Mouse (Mus musculus): Measurements from ENCODE around the gene Tepp. TPM values are rescaled to one million over a fixed set of nuclear protein-coding genes. Genes with fewer than 3 reads are reported as not detected.

Gene Tepp
- polyA plus RNA-seq (2012; rRNA removed), result 0.17 and 0.40 TPM in 2 replicates

DNA sequence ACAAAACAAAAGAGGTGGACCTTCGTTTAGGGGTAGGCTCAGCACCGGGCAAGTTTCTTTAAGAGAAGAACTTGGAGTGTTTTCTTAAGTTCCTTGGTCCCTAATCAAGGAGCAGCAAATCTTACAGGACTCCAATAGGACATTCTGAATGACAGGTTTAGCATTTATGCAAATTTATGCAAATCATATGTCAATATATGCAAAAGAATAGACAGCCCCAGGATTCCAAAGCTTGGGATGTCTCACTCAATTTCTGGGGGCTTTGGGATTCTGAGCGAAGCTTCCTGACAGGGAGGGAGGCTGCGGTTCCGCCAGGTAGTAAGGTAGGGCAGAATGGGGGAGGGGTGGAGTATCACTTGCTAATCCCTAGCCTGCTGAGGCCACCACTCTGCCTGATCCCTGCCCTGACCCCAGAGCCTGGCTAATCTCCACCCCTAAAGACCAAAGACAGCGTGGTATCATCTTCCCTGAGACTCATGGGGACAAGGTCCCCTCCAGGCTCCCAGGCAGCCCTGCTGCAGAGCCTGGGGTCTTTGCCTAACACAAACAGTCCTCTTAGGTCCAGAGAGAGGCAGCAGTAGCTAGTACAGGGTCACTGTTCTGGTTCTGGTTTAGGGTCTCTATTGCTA, at the start of gene Tepp:
Gene Tepp (plus strand): TSS at position 225 of the 629 bp plus-strand sequence.
- Histone ChIP-seq H3K4me1 (ENCODE audit: control insufficient read depth, insufficient read depth, low read length) (no peaks in the 10 kb centered on the region; the same call in 1 of the 2 replicates), H3K27ac (ENCODE audit: insufficient read depth, low read length) (no peak within 1 kb of the TSS), H3K4me3 (ENCODE audit: insufficient read depth, low read length) (no peak within 1 kb of the TSS)
- no peak for TF ChIP-seq POLR2A (IDR thresholded peaks at IDR 0.05; ENCODE audit: extremely low read depth, insufficient read depth, low read length)
- TF ChIP-seq CTCF (IDR thresholded peaks at IDR 0.05; ENCODE audit: extremely low read depth, insufficient read depth, low read length), result no peak

- H3K27ac ChIP-seq (ENCODE audit: insufficient read depth, low read length), result no peak overlapping the region
- H3K4me3 ChIP-seq (ENCODE audit: insufficient read depth, low read length), result no peak overlapping the region
- TF ChIP-seq CTCF (IDR thresholded peaks at IDR 0.05; ENCODE audit: extremely low read depth, insufficient read depth, low read length) (no peak), POLR2A (IDR thresholded peaks at IDR 0.05; ENCODE audit: extremely low read depth, insufficient read depth, low read length) (no peak)
- H3K4me1 ChIP-seq (ENCODE audit: control insufficient read depth, insufficient read depth, low read length), result no peaks in the 10 kb centered on the region
These were observed 48.2 kb upstream of the Tepp start for GRCm38 (mm10) chr8:95262181-95262580.

- Histone ChIP-seq H3K4me3 (ENCODE audit: insufficient read depth, low read length) (no peak overlapping the region), H3K4me1 (ENCODE audit: control insufficient read depth, insufficient read depth, low read length) (no peaks in the 10 kb centered on the region), H3K27ac (ENCODE audit: insufficient read depth, low read length) (no peak overlapping the region)
- no peak for TF ChIP-seq CTCF (IDR thresholded peaks at IDR 0.05; ENCODE audit: extremely low read depth, insufficient read depth, low read length)
- TF ChIP-seq POLR2A (IDR thresholded peaks at IDR 0.05; ENCODE audit: extremely low read depth, insufficient read depth, low read length), result no peak
These were observed 39.9 kb upstream of the Tepp start for GRCm38 (mm10) chr8:95270501-95270900.

DNA sequence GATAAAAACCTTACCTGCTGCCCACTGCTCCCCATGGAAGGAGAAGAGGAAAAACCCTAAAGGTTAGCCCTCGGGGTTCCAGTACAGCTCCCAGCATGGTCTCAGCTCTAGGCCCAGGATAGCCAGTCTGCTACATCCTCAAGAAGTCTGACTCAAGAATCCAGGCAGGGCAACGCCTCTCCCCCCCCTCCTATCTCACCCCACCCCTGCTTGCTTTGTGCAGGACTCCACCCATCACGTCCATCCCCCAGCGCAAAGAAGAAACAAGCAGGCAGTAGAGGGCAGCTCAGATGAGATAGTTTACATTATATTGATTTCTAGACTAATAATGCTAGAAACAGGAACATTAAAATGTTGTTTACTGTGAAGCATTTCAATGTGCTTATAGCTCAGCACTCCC, 38.5 kb upstream of the Tepp start:
- TF ChIP-seq CTCF (IDR thresholded peaks at IDR 0.05; ENCODE audit: extremely low read depth, insufficient read depth, low read length) (no peak), POLR2A (IDR thresholded peaks at IDR 0.05; ENCODE audit: extremely low read depth, insufficient read depth, low read length) (no peak)
- H3K27ac ChIP-seq (ENCODE audit: insufficient read depth, low read length), result no peak overlapping the region
- no peak overlapping the region for H3K4me3 ChIP-seq (ENCODE audit: insufficient read depth, low read length)
- no peaks in the 10 kb centered on the region for H3K4me1 ChIP-seq (ENCODE audit: control insufficient read depth, insufficient read depth, low read length)

DNA sequence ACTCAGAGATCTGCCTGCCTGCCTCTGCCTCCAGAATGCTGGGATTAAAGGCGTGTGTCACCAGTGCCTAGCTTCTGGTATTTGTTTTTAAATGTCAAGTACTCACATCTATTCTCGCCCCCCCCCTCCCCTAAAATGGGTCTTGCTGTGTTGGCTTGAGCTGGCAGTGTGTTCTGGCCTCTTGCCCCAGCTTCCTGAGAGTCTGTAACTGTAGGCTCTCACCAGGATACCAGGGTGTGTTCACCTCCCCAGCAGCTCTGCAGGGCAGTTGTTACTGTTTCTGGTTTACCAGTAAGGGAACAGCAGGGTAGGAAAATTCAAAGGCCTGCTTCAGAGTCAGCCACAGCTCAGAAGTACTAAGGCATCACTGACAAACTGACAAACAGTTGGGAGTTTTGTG, 37.5 kb upstream of the Tepp start:
- Histone ChIP-seq H3K4me1 (ENCODE audit: control insufficient read depth, insufficient read depth, low read length) (no peaks in the 10 kb centered on the region), H3K27ac (ENCODE audit: insufficient read depth, low read length) (no peak overlapping the region), H3K4me3 (ENCODE audit: insufficient read depth, low read length) (no peak overlapping the region)
- TF ChIP-seq CTCF (IDR thresholded peaks at IDR 0.05; ENCODE audit: extremely low read depth, insufficient read depth, low read length), result no peak
- TF ChIP-seq POLR2A (IDR thresholded peaks at IDR 0.05; ENCODE audit: extremely low read depth, insufficient read depth, low read length), result no peak

DNA sequence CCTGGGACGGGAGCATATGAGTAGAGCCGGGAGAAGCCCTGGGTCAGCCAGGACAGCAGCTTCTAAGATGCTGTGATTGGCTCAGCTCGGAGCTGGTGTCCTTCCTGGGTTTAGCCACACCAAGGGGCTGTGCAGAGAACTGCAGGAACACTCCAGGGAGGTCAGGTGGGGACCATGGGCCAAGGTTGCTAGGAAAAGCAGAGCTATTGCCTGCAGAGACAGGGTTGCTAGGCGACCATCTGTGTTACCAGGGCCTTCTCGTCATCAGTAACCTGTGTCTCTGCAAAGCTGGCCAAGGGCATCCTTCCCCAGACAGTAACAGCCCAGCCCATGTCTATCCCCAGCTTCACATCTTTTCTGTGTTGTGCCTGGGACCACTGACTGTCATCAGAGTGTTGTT, 28.9 kb upstream of the Tepp start:
- H3K4me1 ChIP-seq (ENCODE audit: control insufficient read depth, insufficient read depth, low read length), result no peaks in the 10 kb centered on the region
- H3K4me3 ChIP-seq (ENCODE audit: insufficient read depth, low read length), result no peak overlapping the region
- H3K27ac ChIP-seq (ENCODE audit: insufficient read depth, low read length), result no peak overlapping the region
- no peak for TF ChIP-seq POLR2A (IDR thresholded peaks at IDR 0.05; ENCODE audit: extremely low read depth, insufficient read depth, low read length)
- TF ChIP-seq CTCF (IDR thresholded peaks at IDR 0.05; ENCODE audit: extremely low read depth, insufficient read depth, low read length), result no peak

DNA sequence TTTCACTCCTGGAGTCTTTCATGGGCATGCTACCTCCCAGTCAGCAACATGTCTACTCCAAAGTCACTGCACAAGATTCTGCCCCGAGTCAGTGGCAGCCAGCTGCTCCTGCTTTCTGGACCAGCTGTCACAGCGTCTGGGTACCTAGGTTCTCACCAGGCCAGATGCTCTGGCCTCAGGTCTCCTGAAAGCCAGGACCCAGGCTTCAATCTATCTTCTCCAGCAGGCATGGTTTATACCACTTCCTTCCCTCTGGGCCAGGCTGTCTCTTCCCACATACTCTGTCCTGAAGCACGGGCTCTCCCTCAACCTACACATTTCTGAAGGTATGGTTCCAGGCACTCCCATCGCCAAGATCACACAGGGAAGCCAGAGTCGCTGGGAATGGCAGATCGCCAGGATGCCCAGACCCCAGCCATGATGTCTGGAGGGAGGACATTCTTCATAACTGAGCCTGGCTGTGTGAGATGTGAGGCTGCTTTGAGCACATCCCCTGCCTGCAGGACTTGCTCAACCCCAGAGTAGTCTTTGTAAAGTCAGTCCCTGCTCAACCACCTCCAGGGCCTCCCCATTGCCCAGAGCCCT, 21.2 kb upstream of the Tepp start:
- Histone ChIP-seq H3K27ac (ENCODE audit: insufficient read depth, low read length) (no peak overlapping the region), H3K4me3 (ENCODE audit: insufficient read depth, low read length) (no peak overlapping the region), H3K4me1 (ENCODE audit: control insufficient read depth, insufficient read depth, low read length) (no peaks in the 10 kb centered on the region)
- TF ChIP-seq POLR2A (IDR thresholded peaks at IDR 0.05; ENCODE audit: extremely low read depth, insufficient read depth, low read length), result no peak
- no peak for TF ChIP-seq CTCF (IDR thresholded peaks at IDR 0.05; ENCODE audit: extremely low read depth, insufficient read depth, low read length)

DNA sequence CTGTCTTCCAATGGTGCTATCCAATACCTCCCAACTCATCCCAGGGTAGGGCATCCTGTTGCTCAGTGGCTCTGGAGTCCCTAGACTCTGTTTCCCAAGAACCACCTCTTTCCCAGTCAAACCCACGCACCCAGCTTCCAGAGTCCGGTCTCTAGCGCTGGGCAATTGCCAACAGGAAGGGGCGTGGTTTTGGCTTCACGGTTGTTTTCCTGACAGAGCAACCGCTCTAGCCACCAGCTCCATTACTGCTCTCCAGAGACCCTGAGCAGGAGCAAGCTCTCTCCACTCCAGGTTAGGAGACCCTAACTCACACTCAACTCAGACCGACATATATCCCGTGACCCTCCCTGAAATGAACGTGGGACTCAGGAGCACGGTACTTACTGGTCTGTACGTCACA, 17.2 kb upstream of the Tepp start:
- TF ChIP-seq CTCF (IDR thresholded peaks at IDR 0.05; ENCODE audit: extremely low read depth, insufficient read depth, low read length) (no peak), POLR2A (IDR thresholded peaks at IDR 0.05; ENCODE audit: extremely low read depth, insufficient read depth, low read length) (0 out of 2 replicates have a peak, but pooled peaks have one; percentile 18)
- Histone ChIP-seq H3K27ac (ENCODE audit: insufficient read depth, low read length) (no peak overlapping the region), H3K4me3 (ENCODE audit: insufficient read depth, low read length) (0 out of 2 replicates have a peak overlapping the region, but pooled peaks have one; percentile 19), H3K4me1 (ENCODE audit: control insufficient read depth, insufficient read depth, low read length) (no peaks in the 10 kb centered on the region)

GRCm38 (mm10) chr8:95293891-95294290, 16.5 kb upstream of the Tepp start:
- no peak overlapping the region for H3K4me3 ChIP-seq (ENCODE audit: insufficient read depth, low read length)
- TF ChIP-seq POLR2A (IDR thresholded peaks at IDR 0.05; ENCODE audit: extremely low read depth, insufficient read depth, low read length) (no peak), CTCF (IDR thresholded peaks at IDR 0.05; ENCODE audit: extremely low read depth, insufficient read depth, low read length) (no peak)
- H3K27ac ChIP-seq (ENCODE audit: insufficient read depth, low read length), result no peak overlapping the region
- no peaks in the 10 kb centered on the region for H3K4me1 ChIP-seq (ENCODE audit: control insufficient read depth, insufficient read depth, low read length)

- TF ChIP-seq POLR2A (IDR thresholded peaks at IDR 0.05; ENCODE audit: extremely low read depth, insufficient read depth, low read length) (no peak), CTCF (IDR thresholded peaks at IDR 0.05; ENCODE audit: extremely low read depth, insufficient read depth, low read length) (peak; percentile 62)
- Histone ChIP-seq H3K4me1 (ENCODE audit: control insufficient read depth, insufficient read depth, low read length) (no peaks in the 10 kb centered on the region), H3K27ac (ENCODE audit: insufficient read depth, low read length) (no peak overlapping the region), H3K4me3 (ENCODE audit: insufficient read depth, low read length) (no peak overlapping the region)
These were observed 8.0 kb upstream of the Tepp start for GRCm38 (mm10) chr8:95302410-95302809.

Data from cortical plate, adult 2 months (tissue).